Mouse (Mus musculus) neural tube, embryonic 15.5 days (tissue): ENCODE results near the gene Mrgpra9. TPM values are rescaled to one million over a fixed set of nuclear protein-coding genes. Genes with fewer than 3 reads are reported as not detected.
"Not testable (repeated sequence)": the region's sequence is repeated elsewhere in the genome, so short reads cannot be mapped to it uniquely, and the experiment has no call there.

Experiments
- ATAC-seq: fragments of 200-750 bp; cut with Nextera tagmentation; 2 replicates; pipeline ENCODE4 v1.8.0; 2017; ENCODE audit warnings: mild to moderate bottlenecking, moderate TSS enrichment, moderate library complexity; ENCODE audit not compliant: low FRiP score
- H3K27ac ChIP-seq: fragments of 300-500 bp; sonication (generic); replicated peaks from 2 replicates; pipeline ENCODE4 v1.5.1; 2015; ENCODE audit warnings: mild to moderate bottlenecking, inconsistent platforms
- H3K27me3 ChIP-seq: fragments of 300-500 bp; sonication (generic); replicated peaks from 2 replicates; pipeline ENCODE4 v1.6.1; 2015; ENCODE audit warnings: inconsistent platforms
- H3K36me3 ChIP-seq: fragments of 300-500 bp; sonication (generic); 2 replicates; pipeline ENCODE4 v1.6.1; 2015; ENCODE audit warnings: inconsistent platforms
- H3K4me1 ChIP-seq: fragments of 300-500 bp; sonication (generic); 2 replicates; pipeline ENCODE4 v1.6.1; 2015; ENCODE audit warnings: inconsistent platforms
- H3K4me2 ChIP-seq: fragments of 300-500 bp; sonication (generic); 2 replicates; pipeline ENCODE4 v1.6.1; 2015; ENCODE audit warnings: inconsistent platforms, mild to moderate bottlenecking, moderate library complexity
- H3K4me3 ChIP-seq: fragments of 300-500 bp; sonication (generic); replicated peaks from 2 replicates; pipeline ENCODE4 v1.5.1; 2015; ENCODE audit warnings: mild to moderate bottlenecking, inconsistent platforms
- H3K9ac ChIP-seq: fragments of 300-500 bp; sonication (generic); replicated peaks from 2 replicates; pipeline ENCODE4 v1.6.1; 2015; ENCODE audit warnings: mild to moderate bottlenecking, inconsistent platforms
- H3K9me3 ChIP-seq: fragments of 300-500 bp; sonication (generic); replicated peaks from 2 replicates; pipeline ENCODE4 v1.6.1; 2016; ENCODE audit warnings: inconsistent platforms
- WGBS: fragments of 180-500 bp; shearing (Covaris S2); methylation state at CpG from one replicate; pipeline ENCODE4 v1.1.7; 2015; ENCODE audit warnings: mixed read lengths; 5-methylcytosine and 5-hydroxymethylcytosine counted together
- polyA plus RNA-seq: library from polyadenylated mRNA; unstranded; fragments of >200 nt; fragmentation: Nextera tagmentation; extraction: Ambion mirVana; gene quantifications from 2 replicates; pipeline ENCODE4 v1.2.1, GENCODE M21; 2015

Mrgpra9 gene
- not detected in 2 replicates for polyA plus RNA-seq

GRCm38 (mm10) chr7:47252770-47253169 lies at the start of gene Mrgpra9:
Mrgpra9 (minus strand) TSS chr7:47252848.
- Histone ChIP-seq H3K4me2 (no peak within 1 kb of the TSS), H3K27me3 (no peaks in the 10 kb centered on the region), H3K4me3 (no peak within 1 kb of the TSS), H3K9ac (no peak within 1 kb of the TSS), H3K9me3 (no peaks in the 10 kb centered on the region), H3K36me3 (no peaks in the 10 kb centered on the region), H3K4me1 (no peaks in the 10 kb centered on the region), H3K27ac (no peak within 1 kb of the TSS)
- WGBS: 66% methylated on average over 1 of the region's 1 CpGs
- no peak for ATAC-seq

- not testable (repeated sequence) for H3K27ac ChIP-seq, H3K4me1 ChIP-seq, H3K4me2 ChIP-seq, H3K36me3 ChIP-seq, ATAC-seq, H3K27me3 ChIP-seq, H3K4me3 ChIP-seq, H3K9ac ChIP-seq
- H3K9me3 ChIP-seq: peaks cover 12% of the 10 kb centered on the region
Measured at GRCm38 (mm10) chr7:47299612-47300011, 47.0 kb upstream of the Mrgpra9 start.

GRCm38 (mm10) chr7:47271547-47271946 lies 18.9 kb upstream of the Mrgpra9 start:
- H3K4me1 ChIP-seq, H3K4me3 ChIP-seq, H3K27ac ChIP-seq, H3K4me2 ChIP-seq, H3K27me3 ChIP-seq, H3K9ac ChIP-seq, ATAC-seq, H3K36me3 ChIP-seq, H3K9me3 ChIP-seq: not testable (repeated sequence)
- 93% methylated on average over 5 of the region's 5 CpGs for WGBS

- H3K27ac ChIP-seq: no peak overlapping the region
- no peaks in the 10 kb centered on the region for H3K36me3 ChIP-seq
- no peaks in the 10 kb centered on the region for H3K27me3 ChIP-seq
- no peak overlapping the region for H3K9ac ChIP-seq
- no peak overlapping the region for H3K4me3 ChIP-seq
- no peaks in the 10 kb centered on the region for H3K4me1 ChIP-seq
- 80% methylated on average over 3 of the region's 3 CpGs for WGBS
- H3K4me2 ChIP-seq: no peak overlapping the region
- ATAC-seq: no peak
- no peaks in the 10 kb centered on the region for H3K9me3 ChIP-seq
Measured at GRCm38 (mm10) chr7:47244658-47245057, 8.0 kb downstream of the Mrgpra9 start.

GRCm38 (mm10) chr7:47204830-47205229 lies 47.8 kb downstream of the Mrgpra9 start, which contains the start of gene Mrgpra6:
Mrgpra6 (minus strand) TSS chr7:47204920.
- Histone ChIP-seq H3K27me3 (no peaks in the 10 kb centered on the region), H3K4me1 (no peaks in the 10 kb centered on the region), H3K9ac (no peak within 1 kb of the TSS), H3K4me3 (no peak within 1 kb of the TSS), H3K27ac (no peak within 1 kb of the TSS), H3K9me3 (no peaks in the 10 kb centered on the region), H3K4me2 (no peak within 1 kb of the TSS), H3K36me3 (no peaks in the 10 kb centered on the region)
- WGBS: 82% methylated on average over 4 of the region's 4 CpGs
- no peak for ATAC-seq

- Histone ChIP-seq H3K27ac (no peak overlapping the region), H3K4me2 (no peak overlapping the region), H3K36me3 (no peaks in the 10 kb centered on the region), H3K9ac (no peak overlapping the region), H3K9me3 (no peaks in the 10 kb centered on the region), H3K27me3 (no peaks in the 10 kb centered on the region), H3K4me1 (no peaks in the 10 kb centered on the region), H3K4me3 (no peak overlapping the region)
- no peak for ATAC-seq
- WGBS: 85% methylated on average over 1 of the region's 1 CpGs
Measured at GRCm38 (mm10) chr7:47195271-47195670, 57.4 kb downstream of the Mrgpra9 start.

Other genes with a start within 250 kb of the Mrgpra9 start
- 7.3 and 8.7 TPM in 2 replicates for gene Spty2d1, start 244.4 kb downstream of the Mrgpra9 start, polyA plus RNA-seq
- 25.3 and 25.4 TPM in 2 replicates for gene Tmem86a, start 202.2 kb downstream of the Mrgpra9 start, polyA plus RNA-seq
- gene Ptpn5, start 119.2 kb downstream of the Mrgpra9 start, polyA plus RNA-seq: 163 and 187 TPM in 2 replicates
- gene Mrgpra6, start 47.9 kb downstream of the Mrgpra9 start, polyA plus RNA-seq: not detected in 2 replicates
- gene Mrgpra1, start 101.4 kb upstream of the Mrgpra9 start, polyA plus RNA-seq: 0.22 and 0.88 TPM in 2 replicates
- gene Mrgpra2a, start 199.3 kb upstream of the Mrgpra9 start, polyA plus RNA-seq: not detected in 2 replicates